Mouse (Mus musculus) CH12.LX (cell line): ENCODE data around the gene Rbfox1.

Experiments used
- CTCF ChIP-seq, 2 experiments: IDR thresholded peaks in 1 of 2; conservative IDR thresholded peaks in 1 of 2; 2 replicates each; pipeline ENCODE4 v1.5.1; 2011 to 2012; ENCODE audit warnings: low read depth in 2 of 2, low read length in 2 of 2, improper control_type of control experiment in 1 of 2, inconsistent platforms in 1 of 2, mild to moderate bottlenecking in 1 of 2, moderate library complexity in 1 of 2
- HCFC1 ChIP-seq: IDR thresholded peaks from 2 replicates; pipeline ENCODE4 v1.6.1; 2012; ENCODE audit warnings: low read depth, mild to moderate bottlenecking, inconsistent platforms, low read length, improper control_type of control experiment
- NRF1 ChIP-seq: IDR thresholded peaks from 2 replicates; pipeline ENCODE4 v1.6.1; 2014; ENCODE audit warnings: low read depth, mild to moderate bottlenecking, inconsistent platforms, low read length, improper control_type of control experiment, moderate library complexity
- POLR2A ChIP-seq: IDR thresholded peaks from 2 replicates; pipeline ENCODE4 v1.6.1; 2011; ENCODE audit warnings: low read depth, mild to moderate bottlenecking, improper control_type of control experiment, low read length
- ZC3H11A ChIP-seq: IDR thresholded peaks from 2 replicates; pipeline ENCODE4 v1.6.1; 2012; ENCODE audit warnings: low read depth, mild to moderate bottlenecking, inconsistent platforms, low read length, improper control_type of control experiment

DNA sequence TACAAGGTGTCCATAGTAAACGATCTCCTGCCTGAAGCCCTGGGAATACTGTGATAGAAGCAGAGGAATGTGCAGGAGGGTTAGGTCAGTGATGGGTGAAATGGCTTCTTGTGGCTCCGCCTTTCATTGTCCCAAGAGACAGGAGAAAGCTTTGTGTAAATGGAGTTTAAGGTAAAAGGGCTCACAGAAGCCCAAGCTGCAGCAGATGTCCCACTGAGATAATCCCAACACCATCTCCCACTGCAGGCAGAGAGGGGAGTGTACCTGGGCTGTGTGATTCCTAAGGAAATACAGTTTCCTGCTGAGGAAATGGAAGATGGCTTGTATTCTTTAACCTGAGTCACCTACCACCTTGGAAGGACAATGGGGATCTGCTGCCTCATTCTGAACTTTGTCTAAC lies 529.7 kb downstream of the Rbfox1 start:
- TF ChIP-seq ZC3H11A (no peak), CTCF (conservative IDR thresholded peaks at IDR 0.05 in 1 of 2, IDR thresholded peaks at IDR 0.05 in 1 of 2; ENCODE audit: low read depth in 2 of 2, low read length in 2 of 2) (no peak), POLR2A (no peak), HCFC1 (no peak), NRF1 (no peak)
